Mouse (Mus musculus) CD4-positive helper T cell, adult 2 months (primary cell): Measurements from ENCODE around the gene Esyt3.

Source experiments
- DNase-seq: peaks from one replicate; pipeline ENCODE4 v3.0.0-alpha.2; 2012; ENCODE audit warnings: low read depth, missing footprints, low spot score

The Esyt3 gene

GRCm38 (mm10) chr9:99357921-99358692 is at the start of gene Esyt3:
TSS of gene Esyt3 (minus strand) at chr9:99358557.
- no peak for DNase-seq

DNA sequence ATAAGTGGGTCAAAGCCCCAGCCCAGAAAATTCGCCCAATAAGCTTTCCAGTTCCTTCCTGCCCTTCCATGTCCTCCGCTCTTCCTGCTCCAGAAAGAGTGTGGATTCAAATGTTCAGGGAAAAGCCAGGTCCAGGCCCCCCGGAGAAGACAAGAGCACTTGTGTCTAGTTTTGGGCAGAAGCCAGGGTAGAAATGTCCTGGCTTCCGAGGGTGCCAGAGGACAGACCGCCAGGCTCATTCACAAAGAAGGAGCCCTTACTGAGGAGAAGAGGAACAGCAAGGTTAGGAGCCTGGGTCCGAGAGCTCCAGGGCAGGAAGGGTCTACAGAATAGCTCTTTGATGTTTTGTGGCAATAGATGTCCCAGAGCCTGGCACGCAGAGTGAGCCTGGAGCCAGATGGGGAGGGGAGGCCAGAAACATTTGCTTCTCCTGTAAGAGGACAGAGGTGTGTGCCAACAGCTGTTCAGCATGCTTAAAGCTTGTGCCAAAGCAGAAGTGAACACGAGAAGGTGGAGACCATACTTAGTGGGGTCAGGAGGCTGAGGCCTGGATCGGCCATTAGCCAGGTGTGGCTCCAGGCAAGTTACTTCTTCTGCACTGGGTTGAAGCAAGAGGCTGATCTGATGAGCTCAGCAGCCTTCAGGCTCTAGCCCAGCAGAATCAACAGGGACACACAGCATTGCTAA is 43.1 kb upstream of the Esyt3 start:
- no peak for DNase-seq

GRCm38 (mm10) chr9:99400781-99401180 is 42.4 kb upstream of the Esyt3 start:
- no peak for DNase-seq

- DNase-seq = no peak
These were observed 38.9 kb upstream of the Esyt3 start for GRCm38 (mm10) chr9:99397056-99397815.

DNA sequence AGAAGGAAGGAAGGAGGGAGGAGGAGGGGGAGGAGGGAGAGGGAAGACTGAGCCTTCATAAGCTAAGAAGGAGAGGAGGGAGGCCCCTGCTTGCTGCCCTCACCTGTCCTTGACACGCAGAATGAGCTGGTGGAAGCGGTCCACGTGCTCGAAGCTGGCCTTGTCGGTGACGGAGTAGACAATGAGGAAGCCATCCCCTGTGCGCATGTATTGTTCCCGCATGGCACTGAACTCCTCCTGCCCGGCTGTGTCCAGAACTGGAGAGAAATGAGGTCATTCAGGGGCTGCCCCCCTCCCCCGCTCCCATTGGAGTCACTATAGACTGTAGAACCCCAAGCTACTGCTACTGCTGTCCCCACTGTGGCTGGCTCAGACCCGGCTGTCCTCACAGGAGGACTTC is 36.0 kb upstream of the Esyt3 start:
- DNase-seq = no peak

- no peak for DNase-seq
These were observed 34.8 kb upstream of the Esyt3 start for GRCm38 (mm10) chr9:99393146-99393545.

GRCm38 (mm10) chr9:99391557-99391956 is 33.2 kb upstream of the Esyt3 start:
- no peak for DNase-seq

DNA sequence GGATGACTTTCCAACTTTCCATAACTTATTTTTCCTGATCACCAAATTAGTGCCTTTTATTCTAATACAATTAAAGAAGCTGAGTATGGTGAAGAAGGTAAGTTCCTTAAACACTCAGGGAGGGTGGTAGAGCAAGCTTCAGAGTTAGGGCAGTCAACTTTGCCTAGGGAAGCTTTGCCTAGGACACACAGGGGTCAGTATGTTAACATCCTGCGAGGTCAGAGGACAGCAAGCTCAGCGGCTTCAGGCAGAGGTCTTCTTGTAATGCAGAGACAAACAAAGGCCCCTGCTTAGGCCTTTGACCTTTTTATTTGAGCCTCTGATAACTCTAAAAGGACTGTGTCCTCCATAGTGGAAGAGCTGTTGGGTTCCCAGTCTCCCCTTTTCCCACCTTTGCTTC is 32.4 kb upstream of the Esyt3 start:
- DNase-seq = no peak

DNA sequence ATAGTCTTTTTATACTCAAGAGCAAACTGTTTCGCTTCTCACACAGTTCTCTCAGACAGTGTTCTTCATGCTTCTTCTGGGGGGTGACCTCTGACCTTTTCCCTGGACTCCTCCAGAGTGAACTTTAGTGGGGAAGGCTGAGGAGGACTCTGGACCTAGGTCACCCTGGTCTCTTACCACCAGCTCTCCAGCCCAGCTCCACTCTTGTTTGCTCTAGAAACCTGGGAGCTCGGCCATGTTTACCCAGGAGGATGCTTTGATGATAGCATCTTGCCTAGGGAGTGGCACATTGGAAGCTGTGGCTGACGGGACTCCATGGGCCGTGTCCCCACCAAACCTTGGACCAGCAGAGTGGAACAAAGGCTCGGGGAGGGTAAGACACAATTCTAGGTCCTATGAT is 31.8 kb upstream of the Esyt3 start:
- no peak for DNase-seq

GRCm38 (mm10) chr9:99389506-99389905 is 31.1 kb upstream of the Esyt3 start:
- no peak for DNase-seq

- DNase-seq = no peak
These were observed 30.5 kb upstream of the Esyt3 start for GRCm38 (mm10) chr9:99388856-99389255.

- no peak for DNase-seq
These were observed 29.7 kb upstream of the Esyt3 start for GRCm38 (mm10) chr9:99388078-99388477.

DNA sequence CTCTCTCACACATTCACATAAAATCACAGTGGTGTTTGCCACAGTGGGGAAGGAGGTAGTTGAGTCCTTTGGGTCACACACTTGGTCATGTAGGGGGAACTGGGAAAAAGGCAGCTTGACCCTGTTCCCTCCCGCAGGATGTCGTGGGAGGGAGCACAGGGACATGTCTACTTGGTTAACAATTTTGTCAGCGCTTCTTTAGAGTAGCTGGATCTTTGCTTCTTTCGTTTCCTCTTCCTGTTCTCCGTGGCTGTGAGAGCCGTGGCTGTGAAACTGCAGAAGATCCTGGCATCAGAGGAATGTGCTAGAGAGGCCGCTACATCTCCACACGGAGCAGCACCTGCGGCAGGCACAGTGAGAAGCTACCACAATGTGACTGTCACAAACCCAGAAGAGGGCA is 24.2 kb upstream of the Esyt3 start:
- no peak for DNase-seq

DNA sequence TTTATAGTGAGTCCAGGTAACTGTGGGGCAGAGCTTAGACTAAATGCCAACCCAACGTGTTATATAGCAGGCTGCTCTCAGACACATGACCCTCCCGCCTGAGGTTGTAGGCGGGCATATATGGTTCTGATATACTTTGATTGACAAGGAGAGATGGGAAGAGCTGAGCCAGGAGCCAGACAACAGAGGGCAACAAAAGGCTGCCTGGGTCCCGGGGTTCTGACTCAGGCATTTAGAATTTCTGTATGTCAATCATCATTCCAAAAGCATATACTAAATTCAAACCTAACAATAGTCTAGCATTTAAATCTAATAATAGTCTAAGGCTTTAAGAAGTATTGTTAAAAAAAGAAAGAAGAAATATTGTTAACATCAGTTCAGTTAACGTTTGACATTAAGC is 20.8 kb upstream of the Esyt3 start:
- no peak for DNase-seq

- DNase-seq = peak; percentile 26
These were observed 18.4 kb upstream of the Esyt3 start for GRCm38 (mm10) chr9:99376591-99377418.

DNA sequence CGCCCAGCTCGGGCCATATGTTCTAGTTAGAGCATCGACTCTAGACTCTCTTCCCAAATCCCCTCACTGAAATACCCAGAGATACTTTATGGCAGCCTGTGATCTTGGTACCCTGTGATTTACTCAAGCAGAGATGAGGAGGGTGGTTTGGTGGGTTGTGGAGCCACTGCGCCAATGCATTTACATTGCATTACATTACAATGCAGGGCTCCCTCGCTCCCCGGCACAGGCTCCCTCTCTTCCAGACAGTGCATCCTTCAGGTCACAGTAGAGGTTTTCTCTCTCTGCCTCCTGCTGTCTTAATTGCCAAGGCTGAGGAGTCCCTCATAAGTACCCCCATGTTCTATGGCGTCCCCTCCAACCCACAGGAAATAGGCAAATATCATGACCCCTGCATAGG is 10.1 kb upstream of the Esyt3 start:
- no peak for DNase-seq

- no peak for DNase-seq
These were observed 7.5 kb upstream of the Esyt3 start for GRCm38 (mm10) chr9:99365906-99366305.

- no peak for DNase-seq
These were observed 4.7 kb upstream of the Esyt3 start for GRCm38 (mm10) chr9:99363076-99363475.

DNA sequence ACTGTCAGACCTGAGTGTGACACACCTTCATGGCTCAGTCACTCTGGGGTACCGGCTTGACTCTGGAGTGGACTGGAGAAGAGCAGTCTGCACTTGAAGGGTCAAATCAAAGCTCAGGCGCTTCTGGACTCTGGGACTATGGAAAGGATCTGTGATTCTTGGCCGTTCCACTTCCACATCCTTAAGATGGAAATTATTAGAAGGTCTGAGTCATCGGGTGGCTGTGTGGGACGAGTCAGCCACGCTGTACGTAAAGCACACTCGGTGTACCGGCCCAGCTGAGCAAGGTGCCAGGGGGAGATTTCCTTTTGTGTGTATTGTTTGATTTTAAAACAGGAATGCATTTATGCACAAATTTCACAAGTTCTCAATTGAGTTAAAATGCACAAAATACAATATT is 3.6 kb upstream of the Esyt3 start:
- DNase-seq = no peak

DNA sequence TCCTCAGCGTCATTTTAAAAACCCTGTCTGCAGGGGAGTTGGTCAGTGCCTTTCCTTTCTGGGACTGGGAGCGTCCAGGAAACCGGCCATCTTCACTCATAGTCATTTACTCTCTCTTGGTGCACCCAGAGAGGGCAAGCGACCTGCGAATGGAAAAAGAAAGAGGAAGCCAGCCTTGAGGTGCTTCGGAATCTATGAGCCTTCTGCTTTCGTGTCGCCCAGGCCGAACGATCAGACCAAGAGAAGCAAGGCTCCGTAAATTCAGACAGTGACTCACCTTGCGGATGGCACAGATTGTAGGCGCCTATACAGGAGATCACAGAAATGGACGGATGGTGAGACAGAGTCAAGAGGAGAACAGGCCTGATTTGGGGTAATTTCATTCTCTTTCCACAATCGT is 655 bp upstream of the Esyt3 start:
- DNase-seq = no peak

DNA sequence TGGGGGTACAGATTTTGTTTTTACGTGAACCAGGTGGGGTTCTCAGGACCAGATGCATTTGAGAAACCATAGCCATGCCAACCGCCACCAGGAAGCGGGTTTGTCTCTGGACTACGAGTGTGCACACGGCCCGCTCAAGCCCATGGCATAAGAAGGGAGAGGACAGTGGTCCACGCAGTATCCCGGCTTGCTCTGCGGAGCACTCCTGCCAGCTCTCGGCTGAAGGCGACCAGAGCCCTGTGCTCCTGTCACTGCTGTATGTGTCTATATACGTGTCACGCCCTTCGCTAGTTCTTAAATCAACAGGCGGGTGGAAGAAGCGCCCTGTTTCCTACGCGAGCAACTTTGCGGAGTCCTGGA is 816 bp downstream of the Esyt3 start:
- DNase-seq = no peak

- DNase-seq = no peak
These were observed 2.4 kb downstream of the Esyt3 start for GRCm38 (mm10) chr9:99355971-99356370.
